Mouse (Mus musculus): ENCODE measurements around the gene Ptgdr.
"Not testable (repeated sequence)": the region's sequence is repeated elsewhere in the genome, so short reads cannot be mapped to it uniquely, and the experiment has no call there.

Ptgdr gene

DNA sequence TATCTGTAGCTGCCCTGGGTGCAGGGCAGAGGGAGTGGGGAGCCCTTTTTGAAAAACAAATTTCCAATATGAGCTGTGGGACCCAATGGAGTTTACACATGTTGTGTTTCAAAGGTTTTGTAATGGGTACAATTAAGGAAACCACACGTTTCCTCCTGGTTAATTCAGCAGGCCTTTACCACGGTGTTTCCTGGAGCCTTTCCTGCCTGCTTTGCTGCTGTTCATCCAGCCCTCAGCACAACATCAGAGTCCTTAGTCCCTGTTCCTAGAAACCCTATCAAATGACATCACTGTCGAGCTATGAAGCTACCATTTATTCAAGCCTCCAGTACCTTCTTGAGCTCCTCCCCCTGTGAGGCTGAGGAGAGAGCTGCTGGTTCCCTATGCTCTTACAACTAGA lies 2.0 kb upstream of the Ptgdr start:
- H3K4me1 ChIP-seq (replicated peaks; ENCODE audit: low read depth, low read length): peaks cover 20% of the 10 kb centered on the region
- TF ChIP-seq POU5F1 (IDR thresholded peaks at IDR 0.05; ENCODE audit: borderline replicate concordance, low read length): no peak
- no peak for TF ChIP-seq NANOG (IDR thresholded peaks at IDR 0.05; ENCODE audit: borderline replicate concordance, low read length)
- no peak for TF ChIP-seq CTCF (conservative IDR thresholded peaks at IDR 0.05; ENCODE audit: low read length)
- no peaks in the 10 kb centered on the region for H3K36me3 ChIP-seq (ENCODE audit: insufficient read depth, low read length)
- H3K9me3 ChIP-seq (ENCODE audit: low read length): no peaks in the 10 kb centered on the region
- H3K27me3 ChIP-seq (ENCODE audit: insufficient read depth, low read length): peaks cover 41% of the 10 kb centered on the region
- no peak overlapping the region for H3K4me3 ChIP-seq (replicated peaks; ENCODE audit: low read length)

DNA sequence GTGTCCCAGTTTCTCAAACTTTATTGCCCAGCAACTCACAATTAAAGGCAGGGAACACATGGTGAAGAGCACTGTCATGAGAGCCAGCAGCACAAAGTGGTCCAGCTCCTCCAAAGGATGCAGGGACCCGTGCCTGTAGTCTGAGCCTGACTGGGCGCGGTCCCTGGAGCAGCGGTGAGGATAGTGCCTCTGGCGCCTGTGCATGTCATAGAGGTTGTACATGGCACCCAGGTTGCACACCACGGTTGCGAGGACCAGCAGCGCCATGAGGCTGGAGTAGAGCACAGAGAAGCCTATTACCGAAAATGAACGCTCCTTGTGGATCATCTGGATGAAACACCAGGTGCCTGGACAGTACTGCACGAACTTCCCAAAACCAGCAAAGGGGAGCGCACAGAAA lies 803 bp downstream of the Ptgdr start:
- H3K4me1 ChIP-seq (replicated peaks; ENCODE audit: low read depth, low read length): peaks cover 20% of the 10 kb centered on the region
- TF ChIP-seq CTCF (conservative IDR thresholded peaks at IDR 0.05; ENCODE audit: low read length): no peak
- no peak for TF ChIP-seq POU5F1 (IDR thresholded peaks at IDR 0.05; ENCODE audit: borderline replicate concordance, low read length)
- no peak for TF ChIP-seq NANOG (IDR thresholded peaks at IDR 0.05; ENCODE audit: borderline replicate concordance, low read length)
- H3K36me3 ChIP-seq (ENCODE audit: insufficient read depth, low read length): no peaks in the 10 kb centered on the region
- peaks cover 41% of the 10 kb centered on the region for H3K27me3 ChIP-seq (ENCODE audit: insufficient read depth, low read length)
- no peaks in the 10 kb centered on the region for H3K9me3 ChIP-seq (ENCODE audit: low read length)
- peak overlapping the region; percentile 76 for H3K4me3 ChIP-seq (replicated peaks; ENCODE audit: low read length)

- not testable (repeated sequence) for H3K36me3 ChIP-seq (ENCODE audit: insufficient read depth, low read length); H3K4me3 ChIP-seq (replicated peaks; ENCODE audit: low read length); H3K9me3 ChIP-seq (ENCODE audit: low read length)
- H3K4me1 ChIP-seq (replicated peaks; ENCODE audit: low read depth, low read length): peaks cover 32% of the 10 kb centered on the region
- peak; percentile 51 for TF ChIP-seq CTCF (conservative IDR thresholded peaks at IDR 0.05; ENCODE audit: low read length)
- peaks cover 10% of the 10 kb centered on the region for H3K27me3 ChIP-seq (ENCODE audit: insufficient read depth, low read length)
Measured at GRCm38 (mm10) chr14:44850637-44851036, 8.5 kb downstream of the Ptgdr start.

DNA sequence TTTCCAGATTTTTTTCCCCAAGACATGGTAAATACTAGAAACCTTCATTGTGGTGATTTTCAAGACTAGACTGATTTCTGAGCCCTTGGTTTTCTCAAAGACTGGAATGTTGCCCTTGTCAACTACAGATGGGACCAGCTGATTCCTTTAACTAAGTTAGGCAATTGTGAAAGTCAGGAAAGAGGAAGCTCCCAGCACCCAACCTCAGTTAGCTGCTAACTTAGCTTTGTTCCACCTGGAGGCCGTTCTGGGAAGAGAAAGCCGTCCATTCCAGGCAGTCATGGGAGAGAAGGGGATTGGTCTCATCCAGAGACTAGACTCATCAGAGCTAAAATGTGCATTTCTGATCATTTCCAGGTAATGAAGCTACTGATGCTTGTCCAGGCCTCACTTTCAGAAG lies 11.4 kb downstream of the Ptgdr start:
- no peaks in the 10 kb centered on the region for H3K36me3 ChIP-seq (ENCODE audit: insufficient read depth, low read length)
- H3K27me3 ChIP-seq (ENCODE audit: insufficient read depth, low read length): peaks cover 6% of the 10 kb centered on the region
- no peak for TF ChIP-seq POU5F1 (IDR thresholded peaks at IDR 0.05; ENCODE audit: borderline replicate concordance, low read length)
- TF ChIP-seq CTCF (conservative IDR thresholded peaks at IDR 0.05; ENCODE audit: low read length): no peak
- no peak for TF ChIP-seq NANOG (IDR thresholded peaks at IDR 0.05; ENCODE audit: borderline replicate concordance, low read length)
- no peak overlapping the region for H3K4me3 ChIP-seq (replicated peaks; ENCODE audit: low read length)
- H3K9me3 ChIP-seq (ENCODE audit: low read length): no peaks in the 10 kb centered on the region
- peaks cover 49% of the 10 kb centered on the region for H3K4me1 ChIP-seq (replicated peaks; ENCODE audit: low read depth, low read length)

DNA sequence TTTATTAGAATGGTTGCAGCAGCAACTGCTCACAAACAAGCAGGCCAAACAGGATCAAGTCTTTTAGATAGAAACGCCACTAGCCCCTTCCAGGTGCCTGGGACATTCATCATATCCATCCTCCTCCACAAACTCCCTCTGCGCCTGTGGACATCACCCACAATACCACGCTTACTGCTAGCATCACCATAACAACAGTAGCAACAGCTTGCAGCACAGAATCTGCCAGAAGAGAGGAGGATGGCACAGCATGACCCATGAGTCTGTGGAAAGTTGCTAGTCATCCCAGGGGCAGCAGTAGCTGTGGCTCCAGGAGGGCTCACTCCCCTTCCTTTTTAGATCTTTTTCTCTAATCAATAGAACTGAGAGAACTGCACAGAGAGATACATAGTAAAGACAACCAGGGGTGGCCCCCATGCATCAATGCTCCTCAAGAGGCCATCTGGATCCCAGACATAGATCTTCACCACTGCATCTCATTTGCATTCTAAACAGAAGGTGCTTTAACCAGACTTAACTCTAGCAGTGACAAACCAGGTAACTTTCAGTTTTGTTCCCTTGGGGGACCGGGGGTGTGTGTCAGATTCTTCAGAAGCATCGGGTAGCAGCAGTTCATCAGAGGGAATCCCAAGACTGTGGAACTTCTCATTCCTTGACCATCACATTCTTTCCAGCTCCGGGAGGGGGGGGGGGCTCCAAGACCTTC lies 12.5 kb downstream of the Ptgdr start:
- TF ChIP-seq NANOG (IDR thresholded peaks at IDR 0.05; ENCODE audit: borderline replicate concordance, low read length) (no peak), POU5F1 (IDR thresholded peaks at IDR 0.05; ENCODE audit: borderline replicate concordance, low read length) (no peak), CTCF (conservative IDR thresholded peaks at IDR 0.05; ENCODE audit: low read length) (no peak)
- H3K9me3 ChIP-seq (ENCODE audit: low read length): no peaks in the 10 kb centered on the region
- no peaks in the 10 kb centered on the region for H3K36me3 ChIP-seq (ENCODE audit: insufficient read depth, low read length)
- peaks cover 45% of the 10 kb centered on the region for H3K4me1 ChIP-seq (replicated peaks; ENCODE audit: low read depth, low read length)
- H3K27me3 ChIP-seq (ENCODE audit: insufficient read depth, low read length): peaks cover 4% of the 10 kb centered on the region
- no peak overlapping the region for H3K4me3 ChIP-seq (replicated peaks; ENCODE audit: low read length)

GRCm38 (mm10) chr14:44843768-44844755 lies 15.1 kb downstream of the Ptgdr start:
- no peaks in the 10 kb centered on the region for H3K36me3 ChIP-seq (ENCODE audit: insufficient read depth, low read length)
- TF ChIP-seq POU5F1 (IDR thresholded peaks at IDR 0.05; ENCODE audit: borderline replicate concordance, low read length): no peak
- no peak for TF ChIP-seq NANOG (IDR thresholded peaks at IDR 0.05; ENCODE audit: borderline replicate concordance, low read length)
- no peak for TF ChIP-seq CTCF (conservative IDR thresholded peaks at IDR 0.05; ENCODE audit: low read length)
- H3K9me3 ChIP-seq (ENCODE audit: low read length): peaks cover 17% of the 10 kb centered on the region
- peak overlapping the region; percentile 69 for H3K4me3 ChIP-seq (replicated peaks; ENCODE audit: low read length)
- peaks cover 2% of the 10 kb centered on the region for H3K27me3 ChIP-seq (ENCODE audit: insufficient read depth, low read length)
- peaks cover 28% of the 10 kb centered on the region for H3K4me1 ChIP-seq (replicated peaks; ENCODE audit: low read depth, low read length)

GRCm38 (mm10) chr14:44838685-44839084 lies 20.5 kb downstream of the Ptgdr start:
- H3K36me3 ChIP-seq (ENCODE audit: insufficient read depth, low read length): no peaks in the 10 kb centered on the region
- TF ChIP-seq CTCF (conservative IDR thresholded peaks at IDR 0.05; ENCODE audit: low read length): no peak
- TF ChIP-seq NANOG (IDR thresholded peaks at IDR 0.05; ENCODE audit: borderline replicate concordance, low read length): peak; percentile 56; the same call in 1 of the 2 replicates
- no peak; the same call in 1 of the 2 replicates for TF ChIP-seq POU5F1 (IDR thresholded peaks at IDR 0.05; ENCODE audit: borderline replicate concordance, low read length)
- H3K4me1 ChIP-seq (replicated peaks; ENCODE audit: low read depth, low read length): peaks cover 31% of the 10 kb centered on the region

GRCm38 (mm10) chr14:44835132-44835531 lies 24.0 kb downstream of the Ptgdr start:
- no peaks in the 10 kb centered on the region for H3K27me3 ChIP-seq (ENCODE audit: insufficient read depth, low read length)
- no peak overlapping the region for H3K4me3 ChIP-seq (replicated peaks; ENCODE audit: low read length)
- peaks cover 12% of the 10 kb centered on the region for H3K9me3 ChIP-seq (ENCODE audit: low read length)
- H3K4me1 ChIP-seq (replicated peaks; ENCODE audit: low read depth, low read length): peaks cover 24% of the 10 kb centered on the region
- TF ChIP-seq CTCF (conservative IDR thresholded peaks at IDR 0.05; ENCODE audit: low read length): no peak
- no peak for TF ChIP-seq POU5F1 (IDR thresholded peaks at IDR 0.05; ENCODE audit: borderline replicate concordance, low read length)
- TF ChIP-seq NANOG (IDR thresholded peaks at IDR 0.05; ENCODE audit: borderline replicate concordance, low read length): no peak
- H3K36me3 ChIP-seq (ENCODE audit: insufficient read depth, low read length): no peaks in the 10 kb centered on the region

More at GRCm38 (mm10) chr14:44838685-44839084, 20.5 kb downstream of the Ptgdr start:
- Histone ChIP-seq H3K27me3 (ENCODE audit: insufficient read depth, low read length) (no peaks in the 10 kb centered on the region), H3K9me3 (ENCODE audit: low read length) (peaks cover 17% of the 10 kb centered on the region), H3K4me3 (replicated peaks; ENCODE audit: low read length) (peak overlapping the region; percentile 26; the same call in 1 of the 2 replicates)

DNA sequence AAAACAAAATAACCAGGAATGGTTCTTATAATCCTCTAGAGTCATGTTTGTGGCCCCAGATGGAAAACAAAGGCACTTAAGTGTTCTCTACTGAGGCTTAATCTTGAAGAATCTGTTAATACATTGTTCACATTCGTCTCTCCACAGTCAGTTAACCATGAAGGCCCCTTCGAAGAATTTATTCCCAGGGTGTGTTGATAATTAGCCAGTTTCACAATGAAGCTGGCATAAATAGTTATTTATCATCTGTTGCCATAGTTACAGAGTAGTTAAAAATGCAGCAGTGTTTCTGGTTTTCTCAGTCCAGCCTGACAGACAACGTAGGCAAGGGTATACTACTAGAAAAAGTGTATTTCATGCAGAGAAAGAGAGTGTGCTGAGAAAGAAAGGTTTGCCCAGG lies 25.0 kb downstream of the Ptgdr start:
- H3K36me3 ChIP-seq (ENCODE audit: insufficient read depth, low read length); H3K27me3 ChIP-seq (ENCODE audit: insufficient read depth, low read length); H3K4me3 ChIP-seq (replicated peaks; ENCODE audit: low read length); H3K9me3 ChIP-seq (ENCODE audit: low read length): not testable (repeated sequence)
- H3K4me1 ChIP-seq (replicated peaks; ENCODE audit: low read depth, low read length): peaks cover 22% of the 10 kb centered on the region

DNA sequence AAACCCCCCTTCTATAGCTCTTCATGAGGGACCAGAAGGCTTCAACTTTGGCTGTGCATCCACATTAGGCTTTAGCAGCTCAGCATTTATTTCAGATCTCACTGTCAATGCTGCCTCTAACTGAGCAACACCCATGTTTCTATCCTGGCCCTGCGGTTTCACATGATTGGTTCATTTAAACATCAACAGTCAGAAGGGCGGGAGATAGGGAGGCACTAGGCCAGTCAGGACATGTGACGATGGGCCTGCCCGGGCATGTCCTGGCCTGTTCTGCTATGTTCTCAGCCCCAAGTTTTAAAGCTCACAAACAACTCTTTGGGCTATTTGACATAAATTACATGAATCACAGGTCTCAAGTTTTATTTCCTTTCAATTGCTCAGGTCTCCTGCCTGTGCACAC lies 26.1 kb downstream of the Ptgdr start:
- not testable (repeated sequence) for H3K9me3 ChIP-seq (ENCODE audit: low read length); H3K36me3 ChIP-seq (ENCODE audit: insufficient read depth, low read length); H3K27me3 ChIP-seq (ENCODE audit: insufficient read depth, low read length); H3K4me3 ChIP-seq (replicated peaks; ENCODE audit: low read length)
- peaks cover 12% of the 10 kb centered on the region for H3K4me1 ChIP-seq (replicated peaks; ENCODE audit: low read depth, low read length)
